In the genomic region with DNA sequence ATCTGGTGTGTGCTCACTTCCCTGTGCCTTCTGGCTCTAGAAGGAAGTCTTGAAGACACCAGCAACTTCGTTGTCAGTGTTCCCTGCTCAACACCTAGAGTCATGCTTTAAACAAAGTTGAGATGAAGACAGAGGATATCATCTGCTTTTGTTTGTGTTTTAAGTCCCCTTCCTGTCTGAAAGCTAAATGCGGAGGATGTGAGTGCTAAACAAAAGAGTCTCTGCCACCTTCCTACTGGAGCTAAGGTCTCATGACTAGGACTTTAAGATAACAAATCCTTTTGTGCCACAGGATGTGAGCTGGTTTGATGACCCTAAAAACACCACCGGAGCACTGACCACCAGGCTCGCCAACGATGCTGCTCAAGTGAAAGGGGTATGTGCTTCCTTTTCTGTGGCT, we compare ENCODE assay signal across 29 mouse cellular contexts.
DNase-seq lines count a peak whose midpoint lies in the region; ATAC-seq and TF ChIP-seq lines count a peak whose summit lies in the region.
"Had no signal": no experiment of that assay in that cellular context is flagged by ENCODE, and none has a peak within 500 bp of the region (broad histone marks: within the 10 kb centered on the region; RNA-seq: fewer than 3 reads in every experiment).

No protein-coding gene starts in this region.

- WGBS in lung, embryonic 14.5 days, result 54% methylated on average over 5 of the region's 5 CpGs
- 38% methylated on average over 5 of the region's 5 CpGs for WGBS in lung, adult 2 months
- 60% methylated on average over 5 of the region's 5 CpGs for WGBS in lung, embryonic 16.5 days
- 88% methylated on average over 5 of the region's 5 CpGs for WGBS in midbrain, embryonic 14.5 days
- 88% methylated on average over 5 of the region's 5 CpGs for WGBS in forebrain, embryonic 14.5 days

- TF ChIP-seq POLR2A in lung, adult 2 months (IDR thresholded peaks at IDR 0.05; ENCODE audit: borderline replicate concordance, extremely low read depth, low read depth, low read length), result no peak

- ATAC-seq in lung, embryonic 14.5 days (ENCODE audit: insufficient read depth), result no peak
- 0 out of 2 replicates have a peak, but pooled peaks have one; percentile 23 for ATAC-seq in lung, embryonic 16.5 days (ENCODE audit: low read depth)
- ATAC-seq in midbrain, embryonic 14.5 days (ENCODE audit: low FRiP score, low TSS enrichment), result no peak
- no peak for ATAC-seq in forebrain, embryonic 14.5 days
- ATAC-seq: intestine, postnatal 0 days; midbrain, embryonic 13.5 days had no signal

- H3K27me3 ChIP-seq in lung, embryonic 14.5 days (ENCODE audit: insufficient read depth, low read length), result no peaks in the 10 kb centered on the region
- H3K27me3 ChIP-seq in lung, embryonic 16.5 days (ENCODE audit: control insufficient read depth, insufficient read depth, low read depth, low read length), result no peaks in the 10 kb centered on the region
- H3K27me3 ChIP-seq in midbrain, embryonic 14.5 days (ENCODE audit: control insufficient read depth, insufficient read depth, low read length), result no peaks in the 10 kb centered on the region
- H3K27me3 ChIP-seq in forebrain, embryonic 14.5 days (replicated peaks; ENCODE audit: control insufficient read depth, insufficient read depth, low read length), result no peaks in the 10 kb centered on the region
- H3K27me3 ChIP-seq: embryonic facial prominence, embryonic 13.5 days; heart, embryonic 15.5 days; hindbrain, embryonic 12.5 days; limb, embryonic 12.5 days; liver, embryonic 15.5 days; midbrain, embryonic 13.5 days had no signal

- TF ChIP-seq CTCF in lung, embryonic 14.5 days (IDR thresholded peaks at IDR 0.05; ENCODE audit: low read depth), result no peak
- TF ChIP-seq CTCF in lung, adult 2 months (IDR thresholded peaks at IDR 0.05; ENCODE audit: insufficient read depth, low read length), result no peak

- H3K9me3 ChIP-seq in lung, embryonic 14.5 days (ENCODE audit: low read depth, low read length), result no peaks in the 10 kb centered on the region
- no peaks in the 10 kb centered on the region for H3K9me3 ChIP-seq in lung, embryonic 16.5 days (ENCODE audit: control insufficient read depth, low read length)
- H3K9me3 ChIP-seq in midbrain, embryonic 14.5 days (ENCODE audit: control insufficient read depth, low read length), result no peaks in the 10 kb centered on the region
- H3K9me3 ChIP-seq in forebrain, embryonic 14.5 days (replicated peaks; ENCODE audit: control insufficient read depth, low read length), result no peaks in the 10 kb centered on the region
- H3K9me3 ChIP-seq: embryonic facial prominence, embryonic 13.5 days; forebrain, embryonic 10.5 days; heart, embryonic 10.5 days; heart, embryonic 15.5 days; hindbrain, embryonic 12.5 days; limb, embryonic 12.5 days; liver, embryonic 15.5 days; midbrain, embryonic 13.5 days had no signal

- H3K4me1 ChIP-seq in lung, embryonic 14.5 days (ENCODE audit: insufficient read depth), result no peaks in the 10 kb centered on the region
- H3K4me1 ChIP-seq in lung, adult 2 months (ENCODE audit: control insufficient read depth, insufficient read depth, low read length), result peaks cover 5% of the 10 kb centered on the region; the same call in 1 of the 2 replicates
- H3K4me1 ChIP-seq in lung, embryonic 16.5 days (replicated peaks; ENCODE audit: control insufficient read depth, insufficient read depth, low read length), result no peaks in the 10 kb centered on the region
- H3K4me1 ChIP-seq in midbrain, embryonic 14.5 days (ENCODE audit: control insufficient read depth, insufficient read depth, low read length), result no peaks in the 10 kb centered on the region
- no peaks in the 10 kb centered on the region for H3K4me1 ChIP-seq in forebrain, embryonic 14.5 days (ENCODE audit: control insufficient read depth, insufficient read depth, low read length)
- H3K4me1 ChIP-seq: embryonic facial prominence, embryonic 13.5 days; heart, embryonic 10.5 days; heart, embryonic 15.5 days; hindbrain, embryonic 12.5 days; limb, embryonic 12.5 days; liver, embryonic 15.5 days; midbrain, embryonic 13.5 days had no signal

- H3K4me3 ChIP-seq in lung, embryonic 14.5 days (ENCODE audit: low read depth, low read length), result no peak overlapping the region
- H3K4me3 ChIP-seq in lung, adult 2 months (replicated peaks; ENCODE audit: extremely low read depth, low read depth, low read length), result no peak overlapping the region
- H3K4me3 ChIP-seq in lung, embryonic 16.5 days (ENCODE audit: low read length), result no peak overlapping the region
- H3K4me3 ChIP-seq in midbrain, embryonic 14.5 days (replicated peaks; ENCODE audit: low read depth, low read length), result no peak overlapping the region
- no peak overlapping the region for H3K4me3 ChIP-seq in forebrain, embryonic 14.5 days (ENCODE audit: low read depth, low read length)
- H3K4me3 ChIP-seq: embryonic facial prominence, embryonic 13.5 days; forebrain, embryonic 10.5 days; heart, embryonic 10.5 days; heart, embryonic 15.5 days; hindbrain, embryonic 12.5 days; limb, embryonic 12.5 days; liver, embryonic 15.5 days; midbrain, embryonic 13.5 days had no signal

- DNase-seq in lung, embryonic 14.5 days, result peak; percentile 12
- DNase-seq in lung, adult 2 months, result no peak
- DNase-seq in lung, postnatal 36 days, result peak; percentile 37
- no peak for DNase-seq in gastrocnemius, postnatal 25 days
- no peak for DNase-seq in midbrain, embryonic 14.5 days
- no peak for DNase-seq in frontal cortex, postnatal 36 days (ENCODE audit: low spot score in 2 of 2)
- no peak for DNase-seq in forebrain, embryonic 14.5 days (ENCODE audit: low spot score)
- DNase-seq: adrenal gland, postnatal 10 days; cerebellum, adult 11-12 months; cerebellum, adult 9-11 months; gastrocnemius, postnatal 14 days; heart, adult 11 months; kidney, adult 9 months; kidney, postnatal 14 days; right cerebral cortex, postnatal 25 days; spleen, adult 18-20 months; thymus, adult 18-20 months; thymus, postnatal 25 days had no signal

- no peak overlapping the region for H3K4me2 ChIP-seq in lung, embryonic 14.5 days
- H3K4me2 ChIP-seq in lung, embryonic 16.5 days (ENCODE audit: low read depth, low read length), result no peak overlapping the region
- no peak overlapping the region for H3K4me2 ChIP-seq in midbrain, embryonic 14.5 days (ENCODE audit: low read length)
- H3K4me2 ChIP-seq in forebrain, embryonic 14.5 days (ENCODE audit: low read length), result no peak overlapping the region
- H3K4me2 ChIP-seq: embryonic facial prominence, embryonic 13.5 days; heart, embryonic 15.5 days; hindbrain, embryonic 12.5 days; limb, embryonic 12.5 days; liver, embryonic 15.5 days; midbrain, embryonic 13.5 days had no signal

- no peak overlapping the region for H3K27ac ChIP-seq in lung, embryonic 14.5 days (ENCODE audit: low read depth)
- H3K27ac ChIP-seq in lung, embryonic 16.5 days (ENCODE audit: low read length), result no peak overlapping the region
- H3K27ac ChIP-seq in midbrain, embryonic 14.5 days (replicated peaks; ENCODE audit: low read depth, low read length), result no peak overlapping the region
- H3K27ac ChIP-seq in forebrain, embryonic 14.5 days (ENCODE audit: low read depth, low read length), result no peak overlapping the region
- H3K27ac ChIP-seq: embryonic facial prominence, embryonic 13.5 days; forebrain, embryonic 10.5 days; heart, embryonic 10.5 days; heart, embryonic 15.5 days; hindbrain, embryonic 12.5 days; limb, embryonic 12.5 days; liver, embryonic 15.5 days; macrophage; midbrain, embryonic 13.5 days had no signal

- H3K36me3 ChIP-seq in lung, embryonic 14.5 days (ENCODE audit: insufficient read depth), result no peaks in the 10 kb centered on the region
- no peaks in the 10 kb centered on the region for H3K36me3 ChIP-seq in lung, embryonic 16.5 days (ENCODE audit: control insufficient read depth, insufficient read depth, low read length)
- H3K36me3 ChIP-seq in midbrain, embryonic 14.5 days (ENCODE audit: control insufficient read depth, insufficient read depth, low read length), result no peaks in the 10 kb centered on the region
- H3K36me3 ChIP-seq in forebrain, embryonic 14.5 days (ENCODE audit: control insufficient read depth, insufficient read depth, low read length), result no peaks in the 10 kb centered on the region
- H3K36me3 ChIP-seq: embryonic facial prominence, embryonic 13.5 days; forebrain, embryonic 10.5 days; heart, embryonic 10.5 days; heart, embryonic 15.5 days; hindbrain, embryonic 12.5 days; limb, embryonic 12.5 days; liver, embryonic 15.5 days; midbrain, embryonic 13.5 days had no signal

- no peak overlapping the region for H3K9ac ChIP-seq in lung, embryonic 14.5 days
- no peak overlapping the region for H3K9ac ChIP-seq in lung, embryonic 16.5 days (ENCODE audit: low read length)
- H3K9ac ChIP-seq in midbrain, embryonic 14.5 days (replicated peaks; ENCODE audit: low read length), result no peak overlapping the region
- no peak overlapping the region for H3K9ac ChIP-seq in forebrain, embryonic 14.5 days (ENCODE audit: low read length)
- H3K9ac ChIP-seq: embryonic facial prominence, embryonic 13.5 days; heart, embryonic 15.5 days; hindbrain, embryonic 12.5 days; limb, embryonic 12.5 days; liver, embryonic 15.5 days; midbrain, embryonic 13.5 days had no signal

Comparison
In these comparisons a context has a peak if more than half of its experiments do, and no peak if none do; other contexts are left out.
1. DNase-seq: peak in lung, embryonic 14.5 days (single experiment) and lung, postnatal 36 days (single experiment); none in lung, adult 2 months (single experiment), gastrocnemius, postnatal 25 days (single experiment), midbrain, embryonic 14.5 days (single experiment), frontal cortex, postnatal 36 days (0 of 2) and forebrain, embryonic 14.5 days (single experiment).